Mouse (Mus musculus) adrenal gland, adult 2 months (tissue): ENCODE data around the gene Drd5. TPM values are rescaled to one million over a fixed set of nuclear protein-coding genes. Genes with fewer than 3 reads are reported as not detected.
A peak's percentile ranks its signal among the peaks of the same experiment; 100 is the strongest.

Source experiments
- DNase-seq: peaks from one replicate; pipeline ENCODE4 v3.0.0; 2021
- polyA plus RNA-seq: library from polyadenylated mRNA; depleted of rRNA; stranded (reverse); fragments of >200 nt; gene quantifications from 2 replicates; pipeline ENCODE4 v1.2.3, GENCODE M21; 2012; rRNA removed
- total RNA-seq, 2 experiments: library from RNA; stranded (reverse); gene quantifications; 2 replicates each; pipeline ENCODE4 v1.2.3; 2021

The Drd5 gene
- total and polyA plus RNA-seq, 3 experiments: not detected

DNA sequence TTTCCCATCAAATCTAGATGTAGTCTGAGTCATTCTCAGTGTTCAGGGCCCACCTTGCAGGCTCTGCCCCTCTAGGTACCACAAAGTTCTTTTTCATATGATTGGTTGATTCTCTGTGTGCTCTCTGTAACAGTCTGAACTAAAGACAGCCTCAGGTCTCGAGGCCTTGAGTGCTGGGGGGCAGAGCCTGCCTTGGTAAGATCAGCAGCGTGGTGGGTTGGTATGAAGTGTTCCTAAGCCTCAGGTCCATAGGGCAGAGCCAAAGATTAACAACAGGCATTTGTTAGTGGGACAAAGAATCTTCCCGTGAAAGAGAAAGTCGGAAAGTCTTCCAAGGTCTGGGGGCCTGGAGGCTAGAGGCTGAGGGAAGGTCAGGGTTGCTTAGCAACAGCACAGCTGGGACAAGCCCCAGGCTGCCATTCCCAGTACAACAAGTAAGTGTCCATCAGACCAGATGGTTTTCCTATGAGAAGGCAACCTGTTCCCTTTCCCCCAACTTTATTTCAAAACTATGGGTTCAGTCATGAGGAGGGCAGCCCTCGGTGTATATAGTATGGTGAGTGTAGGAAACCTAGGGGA is 31.3 kb downstream of the Drd5 start:
- no peak for DNase-seq

DNA sequence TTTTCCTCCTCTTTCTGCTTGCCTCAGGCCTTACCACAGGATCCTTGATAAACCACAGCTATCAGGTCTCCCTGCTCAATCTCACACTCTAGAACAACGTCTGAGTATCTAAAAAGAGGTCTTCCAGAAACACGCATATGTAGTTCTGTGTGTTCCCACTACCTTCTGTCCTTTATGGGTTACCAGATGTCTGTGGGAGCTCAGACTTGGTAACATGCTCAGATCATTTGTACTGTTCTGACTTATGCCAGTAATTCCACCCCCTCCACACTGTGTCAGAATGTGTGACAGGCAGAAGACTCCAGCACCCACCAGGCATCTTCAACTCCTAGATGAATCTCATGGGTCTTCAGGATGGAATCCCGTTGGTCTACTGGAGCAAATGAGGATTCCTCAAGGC is 37.8 kb downstream of the Drd5 start:
- no peak for DNase-seq

DNA sequence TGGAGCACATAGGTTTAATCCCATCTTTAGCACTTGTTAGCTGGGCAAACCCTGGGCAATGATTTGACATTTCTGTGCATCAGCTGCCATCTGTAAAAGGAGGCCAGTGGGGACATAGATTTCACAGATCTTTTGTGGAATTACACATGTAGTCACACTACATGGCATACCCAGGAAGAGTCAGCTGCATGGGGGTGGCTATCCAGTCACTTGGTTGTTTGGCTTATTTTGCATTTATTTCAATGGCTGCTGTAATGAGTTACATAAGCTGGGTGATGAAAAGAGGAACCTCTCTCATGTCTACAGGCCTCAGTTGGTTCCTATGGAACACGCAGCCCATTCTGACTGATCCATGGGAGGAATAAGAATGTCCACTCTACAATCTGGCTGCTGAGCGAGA is 40.5 kb downstream of the Drd5 start:
- DNase-seq: no peak

DNA sequence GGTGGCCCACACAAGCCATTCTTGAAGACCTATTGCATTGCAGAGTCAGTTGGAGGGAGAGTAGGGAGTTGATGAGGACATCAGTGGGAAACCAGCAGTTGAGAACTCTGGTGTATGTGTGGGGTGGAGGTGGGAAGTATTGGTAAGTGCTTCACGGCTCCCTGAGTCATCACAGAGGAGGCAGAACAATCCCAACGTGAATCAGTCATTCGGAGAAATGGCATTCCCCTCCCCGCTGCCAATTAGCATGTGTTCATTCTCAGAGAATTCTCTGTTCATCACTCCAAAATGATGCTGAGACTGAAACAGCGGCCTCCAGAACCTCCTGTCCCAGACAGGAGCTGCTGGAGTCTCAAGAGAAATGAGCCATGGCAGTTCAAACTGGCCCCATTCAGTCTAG is 45.2 kb downstream of the Drd5 start:
- DNase-seq: no peak

DNA sequence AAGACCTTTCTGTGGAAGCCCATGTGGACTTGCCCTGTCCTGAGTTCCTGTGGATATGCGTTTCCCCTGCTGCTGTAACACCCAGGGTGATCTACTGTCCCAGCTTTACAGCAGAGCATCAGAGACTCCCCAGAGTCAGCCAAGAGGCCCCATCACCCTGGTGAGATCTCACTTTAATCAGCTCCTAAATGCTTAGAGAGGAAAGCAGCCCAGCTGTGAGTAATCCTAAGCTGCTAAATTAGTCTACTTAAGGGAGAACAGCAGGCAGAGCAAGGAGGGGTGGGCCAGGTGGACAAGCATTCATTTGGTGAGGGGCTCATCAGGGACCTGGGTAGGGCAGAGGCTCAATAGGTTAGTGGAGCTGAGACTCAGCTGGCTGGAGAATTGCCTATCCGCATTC is 46.4 kb downstream of the Drd5 start:
- no peak for DNase-seq

DNA sequence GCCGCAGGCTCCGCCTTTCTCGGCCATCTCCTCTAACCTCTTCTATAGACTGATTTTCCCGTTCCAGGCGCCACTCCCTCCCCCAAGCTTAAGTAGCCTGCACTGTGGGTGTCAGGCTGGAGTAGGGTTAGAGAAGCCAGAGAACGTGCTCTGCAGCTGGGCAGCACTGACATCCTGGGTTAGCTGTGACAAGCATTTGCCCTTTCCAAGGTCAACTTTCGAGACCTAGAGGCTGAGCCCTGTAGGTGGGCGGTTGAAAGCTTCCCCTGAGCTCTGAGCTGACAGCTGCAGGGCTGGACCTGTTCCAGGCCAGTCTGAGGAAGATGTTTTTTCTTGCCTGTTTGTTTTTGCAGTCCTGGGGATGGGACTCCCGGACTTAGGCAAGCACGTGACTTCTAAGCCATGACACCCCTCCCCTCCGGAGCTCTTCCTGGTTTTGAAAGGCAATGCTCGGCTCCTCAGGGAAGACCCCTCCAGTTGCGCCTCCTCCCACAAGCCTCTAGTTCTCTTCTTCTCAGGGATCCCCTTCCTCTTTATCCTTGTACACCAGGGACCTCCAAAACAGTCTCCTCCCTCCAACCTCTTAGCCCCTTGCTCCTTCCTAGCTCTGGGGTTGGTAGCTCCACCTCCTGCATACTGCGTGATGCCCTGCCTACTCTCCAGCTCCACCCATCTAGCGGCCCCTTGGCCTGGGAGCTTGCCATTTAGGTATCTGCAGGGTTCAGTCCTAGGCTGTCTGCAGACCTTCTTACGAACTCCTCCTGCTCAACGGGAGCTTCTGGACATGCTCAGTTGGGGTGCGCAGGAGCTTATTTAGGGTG is 47.7 kb downstream of the Drd5 start:
- DNase-seq: peak; percentile 36

DNA sequence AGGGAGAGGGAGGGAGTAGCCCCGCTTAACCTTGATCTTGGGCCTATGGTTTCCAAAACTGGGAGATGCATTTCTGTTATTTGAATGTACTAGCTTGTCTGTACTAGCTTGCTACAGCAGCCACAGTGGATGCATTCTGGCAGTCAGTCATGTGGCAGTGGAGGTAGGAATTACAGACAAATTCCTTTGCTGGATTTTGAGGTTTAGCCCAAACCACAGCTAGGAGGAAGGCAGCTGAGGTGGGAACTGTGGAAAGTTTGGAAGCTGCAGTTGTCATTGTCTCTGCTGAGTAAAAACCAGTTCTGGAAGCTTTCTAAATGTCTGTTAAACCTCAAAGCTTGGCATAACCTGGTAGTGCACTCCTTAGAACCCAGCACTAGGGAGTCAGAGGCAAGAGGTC is 52.1 kb downstream of the Drd5 start:
- DNase-seq: no peak

Other genes starting within 250 kb of the Drd5 start
- 10 to 100 TPM; 58.0 to 89.3 TPM for gene Nsg1, start 159.5 kb upstream of the Drd5 start, total RNA-seq
- 39.1 and 41.3 TPM in 2 replicates for gene Nsg1, start 159.5 kb upstream of the Drd5 start, polyA plus RNA-seq
- gene Zbtb49, start 98.9 kb upstream of the Drd5 start, total RNA-seq: 1 to 10 TPM; 7.1 to 8.8 TPM
- 11.1 and 11.4 TPM in 2 replicates for gene Zbtb49, start 98.9 kb upstream of the Drd5 start, polyA plus RNA-seq
- gene Lyar, start 98.9 kb upstream of the Drd5 start, total RNA-seq: 10 to 100 TPM; 16.1 to 23.6 TPM
- 1.6 and 2.5 TPM in 2 replicates for gene Lyar, start 98.9 kb upstream of the Drd5 start, polyA plus RNA-seq
- 10 to 100 TPM; 32.3 to 38.9 TPM for gene Tmem128, start 59.2 kb upstream of the Drd5 start, total RNA-seq
- 12.0 and 12.7 TPM in 2 replicates for gene Tmem128, start 59.2 kb upstream of the Drd5 start, polyA plus RNA-seq
- 10 to 100 TPM; 40.9 to 52.0 TPM for gene Otop1, start 43.4 kb upstream of the Drd5 start, total RNA-seq
- gene Otop1, start 43.4 kb upstream of the Drd5 start, polyA plus RNA-seq: 12.9 and 24.0 TPM in 2 replicates
- gene Slc2a9, start 183.8 kb downstream of the Drd5 start, total RNA-seq: 1 to 10 TPM; 1.3 to 2.1 TPM
- gene Slc2a9, start 183.8 kb downstream of the Drd5 start, polyA plus RNA-seq: 2.3 and 2.8 TPM in 2 replicates
- 100 to 1,000 TPM; 149 to 155 TPM for gene Wdr1, start 243.9 kb downstream of the Drd5 start, total RNA-seq
- gene Wdr1, start 243.9 kb downstream of the Drd5 start, polyA plus RNA-seq: 62.9 and 65.8 TPM in 2 replicates